Mouse (Mus musculus) right cerebral cortex, adult 18-20 months (tissue): Measurements from ENCODE around the gene Rps6kc1.
"Not testable (repeated sequence)": the region's sequence is repeated elsewhere in the genome, so short reads cannot be mapped to it uniquely, and the experiment has no call there.

Experiments used
- DNase-seq: peaks from one replicate; pipeline ENCODE4 v3.0.0; 2022; ENCODE audit warnings: mixed read lengths

The Rps6kc1 gene

GRCm38 (mm10) chr1:190911415-190912123, at the start of gene Rps6kc1:
Gene Rps6kc1 (minus strand): TSS chr1:190911770.
- peak; percentile 87 for DNase-seq

- no peak for DNase-seq
These were observed 47.3 kb upstream of the Rps6kc1 start for GRCm38 (mm10) chr1:190958821-190959220.

- DNase-seq = no peak
These were observed 41.4 kb upstream of the Rps6kc1 start for GRCm38 (mm10) chr1:190953009-190953408.

- DNase-seq = no peak
These were observed 39.4 kb upstream of the Rps6kc1 start for GRCm38 (mm10) chr1:190951014-190951413.

- no peak for DNase-seq
These were observed 37.3 kb upstream of the Rps6kc1 start for GRCm38 (mm10) chr1:190948846-190949245.

GRCm38 (mm10) chr1:190948439-190948838, 36.9 kb upstream of the Rps6kc1 start:
- DNase-seq = no peak

- DNase-seq = no peak
These were observed 36.4 kb upstream of the Rps6kc1 start for GRCm38 (mm10) chr1:190947986-190948385.

- peak; percentile 78 for DNase-seq
These were observed 32.7 kb upstream of the Rps6kc1 start for GRCm38 (mm10) chr1:190944109-190944760.

- DNase-seq = no peak
These were observed 28.2 kb upstream of the Rps6kc1 start for GRCm38 (mm10) chr1:190939803-190940202.

GRCm38 (mm10) chr1:190930181-190930580, 18.6 kb upstream of the Rps6kc1 start:
- DNase-seq = no peak

GRCm38 (mm10) chr1:190929010-190929695, 17.6 kb upstream of the Rps6kc1 start:
- peak; percentile 63 for DNase-seq

GRCm38 (mm10) chr1:190928370-190929009, 16.9 kb upstream of the Rps6kc1 start:
- DNase-seq = peak; percentile 99

- no peak for DNase-seq
These were observed 16.3 kb upstream of the Rps6kc1 start for GRCm38 (mm10) chr1:190927751-190928369.

- DNase-seq = no peak
These were observed 15.7 kb upstream of the Rps6kc1 start for GRCm38 (mm10) chr1:190927311-190927710.

GRCm38 (mm10) chr1:190924812-190925211, 13.2 kb upstream of the Rps6kc1 start, which contains the start of gene Angel2:
Gene Angel2 (plus strand): TSS chr1:190925112.
- DNase-seq = not testable (repeated sequence)

GRCm38 (mm10) chr1:190919725-190920469, 8.3 kb upstream of the Rps6kc1 start:
- DNase-seq = no peak

- DNase-seq = peak; percentile 71
These were observed 7.4 kb upstream of the Rps6kc1 start for GRCm38 (mm10) chr1:190918938-190919337.

- DNase-seq = no peak
These were observed 1.1 kb upstream of the Rps6kc1 start for GRCm38 (mm10) chr1:190912623-190913022.

- peak; percentile 33 for DNase-seq
These were observed 734 bp downstream of the Rps6kc1 start for GRCm38 (mm10) chr1:190910836-190911235.

- DNase-seq = no peak
These were observed 6.9 kb downstream of the Rps6kc1 start for GRCm38 (mm10) chr1:190904714-190905113.

- DNase-seq = no peak
These were observed 7.4 kb downstream of the Rps6kc1 start for GRCm38 (mm10) chr1:190904136-190904535.

- no peak for DNase-seq
These were observed 10.5 kb downstream of the Rps6kc1 start for GRCm38 (mm10) chr1:190901082-190901481.
